Mouse (Mus musculus) embryonic facial prominence, embryonic 12.5 days (tissue): ENCODE data around the gene Ube2g2. TPM values are rescaled to one million over a fixed set of nuclear protein-coding genes. Genes with fewer than 3 reads are reported as not detected.

Source experiments
- ATAC-seq: fragments of 200-750 bp; cut with Nextera tagmentation; 2 replicates; pipeline ENCODE4 v1.8.0; 2017; ENCODE audit not compliant: insufficient number of reproducible peaks, insufficient read depth, low FRiP score, low TSS enrichment
- H3K27ac ChIP-seq: fragments of 300-500 bp; sonication (generic); 2 replicates; pipeline ENCODE4 v1.5.1; 2016; ENCODE audit warnings: mild to moderate bottlenecking
- H3K27me3 ChIP-seq: fragments of 300-500 bp; sonication (generic); 2 replicates; pipeline ENCODE4 v1.6.1; 2016; ENCODE audit warnings: mild to moderate bottlenecking, moderate library complexity
- H3K36me3 ChIP-seq: fragments of 300-500 bp; sonication (generic); 2 replicates; pipeline ENCODE4 v1.6.1; 2016; ENCODE audit warnings: mild to moderate bottlenecking
- H3K4me1 ChIP-seq: fragments of 300-500 bp; sonication (generic); 2 replicates; pipeline ENCODE4 v1.6.1; 2016
- H3K4me2 ChIP-seq: fragments of 300-500 bp; sonication (generic); replicated peaks from 2 replicates; pipeline ENCODE4 v1.6.1; 2016; ENCODE audit warnings: mild to moderate bottlenecking, moderate library complexity
- H3K4me3 ChIP-seq: fragments of 300-500 bp; sonication (generic); 2 replicates; pipeline ENCODE4 v1.5.1; 2016; ENCODE audit warnings: mild to moderate bottlenecking
- H3K9ac ChIP-seq: fragments of 300-500 bp; sonication (generic); 2 replicates; pipeline ENCODE4 v1.6.1; 2016; ENCODE audit warnings: mild to moderate bottlenecking, moderate library complexity
- H3K9me3 ChIP-seq: fragments of 300-500 bp; sonication (generic); 2 replicates; pipeline ENCODE4 v1.6.1; 2016; ENCODE audit warnings: mild to moderate bottlenecking, moderate library complexity
- WGBS: fragments of 180-500 bp; shearing (Covaris S2); methylation state at CpG from one replicate; pipeline ENCODE4 v1.1.7; 2016; 5-methylcytosine and 5-hydroxymethylcytosine counted together
- polyA plus RNA-seq: library from polyadenylated mRNA; unstranded; fragments of >200 nt; fragmentation: Nextera tagmentation; extraction: Ambion mirVana; gene quantifications from 2 replicates; pipeline ENCODE4 v1.2.1, GENCODE M21; 2016

The Ube2g2 gene
- polyA plus RNA-seq, 1 experiment from 2014 or later = 81.7 TPM

DNA sequence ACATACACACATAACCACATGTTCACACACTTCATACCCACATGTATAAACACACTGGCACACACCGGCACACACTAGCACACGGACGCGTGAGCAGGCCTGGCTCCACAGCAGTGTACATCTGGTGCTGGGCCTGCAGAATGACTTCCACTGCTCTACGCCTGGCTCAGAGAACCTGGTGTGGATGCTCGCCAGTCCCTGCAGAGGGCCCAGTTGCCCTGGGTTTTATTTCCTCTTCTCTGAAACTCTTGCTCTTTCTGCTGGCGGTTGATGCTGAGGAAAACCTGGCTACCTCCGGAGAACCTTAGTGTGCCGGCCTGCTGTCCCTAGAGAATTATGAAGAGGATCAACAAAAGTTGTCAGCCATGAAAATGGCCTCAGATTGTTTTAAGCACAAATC, 30.0 kb downstream of the Ube2g2 start:
- Histone ChIP-seq H3K27me3 (no peaks in the 10 kb centered on the region), H3K27ac (no peak overlapping the region), H3K4me2 (no peak overlapping the region), H3K9ac (no peak overlapping the region), H3K4me1 (no peaks in the 10 kb centered on the region), H3K9me3 (no peaks in the 10 kb centered on the region), H3K4me3 (no peak overlapping the region), H3K36me3 (0 out of 2 replicates have a peak, but pooled peaks cover 6% of the 10 kb centered on the region)
- no peak for ATAC-seq
- 88% methylated on average over 9 of the region's 9 CpGs for WGBS

DNA sequence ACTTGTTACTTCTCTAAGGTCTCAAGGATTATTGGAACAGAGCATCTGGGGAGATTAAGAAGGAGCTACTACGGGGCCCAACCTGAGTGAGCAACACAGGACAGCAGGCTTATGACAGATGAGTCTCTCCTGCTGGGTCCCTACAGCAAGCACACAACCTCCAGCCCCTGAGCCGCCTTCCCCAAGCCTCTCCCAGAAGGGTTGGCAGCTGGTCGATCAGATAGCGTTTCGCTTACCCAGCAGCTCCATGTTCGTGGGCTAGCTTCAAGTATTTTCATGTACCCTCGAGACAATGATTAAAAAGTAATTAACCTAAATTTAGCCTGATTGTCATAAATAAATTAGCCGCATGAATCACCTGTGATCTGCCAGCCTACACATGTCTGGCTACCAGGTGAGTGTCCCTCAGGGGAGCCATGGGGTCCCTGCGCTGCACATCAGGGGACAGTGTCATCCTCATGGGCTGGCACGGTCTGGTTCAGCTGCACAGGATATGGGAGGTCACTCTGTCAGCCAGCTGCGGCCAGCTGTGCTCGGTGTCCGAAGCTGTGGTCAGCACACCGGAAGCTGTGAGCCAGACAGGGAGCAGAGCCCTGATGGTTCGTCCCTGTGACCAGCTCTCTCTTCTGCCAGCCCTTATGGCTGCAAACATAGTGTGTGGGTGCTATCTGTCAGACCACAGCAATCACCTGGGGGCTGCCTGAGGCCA, 36.4 kb downstream of the Ube2g2 start:
- ATAC-seq = no peak
- Histone ChIP-seq H3K4me3 (no peak overlapping the region), H3K9ac (no peak overlapping the region), H3K27me3 (no peaks in the 10 kb centered on the region), H3K27ac (no peak overlapping the region), H3K9me3 (no peaks in the 10 kb centered on the region), H3K4me2 (no peak overlapping the region), H3K36me3 (no peaks in the 10 kb centered on the region), H3K4me1 (no peaks in the 10 kb centered on the region)
- WGBS = 66% methylated on average over 15 of the region's 15 CpGs

DNA sequence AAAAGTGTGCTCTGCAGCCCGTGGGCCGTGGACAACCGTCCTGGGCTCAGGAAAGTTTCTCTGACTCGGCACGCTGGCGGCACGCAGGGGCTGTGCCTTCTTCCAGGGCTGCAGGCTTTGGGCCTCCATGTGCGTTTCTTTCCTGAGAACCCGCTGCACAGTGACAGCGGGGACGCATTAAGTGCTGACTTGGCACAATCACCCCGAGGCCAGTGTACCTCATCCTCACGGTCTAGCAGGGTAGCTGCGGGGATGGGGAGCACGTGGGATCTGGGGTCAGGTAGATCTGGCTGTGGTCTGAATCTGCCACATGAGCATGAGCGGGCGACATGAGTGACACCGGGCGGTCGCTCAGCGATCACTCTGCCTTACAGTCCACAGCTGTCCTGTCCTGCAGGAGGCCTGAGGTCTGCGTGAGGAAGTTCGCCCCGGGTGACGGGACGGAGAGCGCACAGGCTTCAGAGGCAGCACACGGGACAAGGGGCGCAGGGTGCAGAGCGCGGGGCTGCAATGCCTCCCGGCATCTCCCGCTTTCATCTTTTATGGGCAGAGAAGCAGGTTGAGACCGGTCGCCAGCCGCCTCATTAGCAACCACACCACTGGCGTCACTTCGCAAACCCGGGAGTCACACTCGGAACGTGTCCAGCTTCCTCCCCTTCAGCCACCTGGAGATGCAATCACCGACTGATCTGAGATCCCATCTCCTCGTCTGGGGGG, 42.0 kb downstream of the Ube2g2 start:
- Histone ChIP-seq H3K9ac (no peak overlapping the region), H3K27me3 (no peaks in the 10 kb centered on the region), H3K4me2 (no peak overlapping the region), H3K4me1 (no peaks in the 10 kb centered on the region), H3K4me3 (no peak overlapping the region), H3K27ac (no peak overlapping the region), H3K9me3 (no peaks in the 10 kb centered on the region), H3K36me3 (no peaks in the 10 kb centered on the region)
- ATAC-seq = no peak
- WGBS = 47% methylated on average over 43 of the region's 43 CpGs

DNA sequence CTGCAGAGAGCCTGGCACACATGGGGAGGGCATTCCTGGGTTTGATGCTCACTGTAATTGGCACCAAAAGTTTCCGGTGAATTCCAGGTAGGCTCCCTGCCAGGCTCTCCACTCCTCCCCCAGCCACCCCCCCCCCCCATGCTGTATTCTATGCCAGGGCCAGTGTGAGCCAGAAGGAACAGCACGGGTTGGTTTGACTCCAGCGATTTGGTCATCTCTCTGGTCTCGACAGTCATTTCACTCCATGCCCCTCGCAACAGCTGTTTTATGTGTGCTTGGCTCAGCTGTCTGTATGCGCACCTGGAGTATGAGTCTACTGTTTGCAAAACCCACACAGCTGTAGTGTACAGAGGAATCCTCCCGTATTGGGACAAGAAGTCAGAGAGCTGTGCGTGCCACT, 44.3 kb downstream of the Ube2g2 start:
- 87% methylated on average over 8 of the region's 8 CpGs for WGBS
- no peaks in the 10 kb centered on the region for H3K9me3 ChIP-seq
- no peaks in the 10 kb centered on the region for H3K4me1 ChIP-seq
- no peaks in the 10 kb centered on the region for H3K36me3 ChIP-seq
- ATAC-seq = no peak
- H3K4me3 ChIP-seq = no peak overlapping the region
- no peak overlapping the region for H3K4me2 ChIP-seq
- no peak overlapping the region for H3K27ac ChIP-seq
- H3K9ac ChIP-seq = no peak overlapping the region
- no peaks in the 10 kb centered on the region for H3K27me3 ChIP-seq

DNA sequence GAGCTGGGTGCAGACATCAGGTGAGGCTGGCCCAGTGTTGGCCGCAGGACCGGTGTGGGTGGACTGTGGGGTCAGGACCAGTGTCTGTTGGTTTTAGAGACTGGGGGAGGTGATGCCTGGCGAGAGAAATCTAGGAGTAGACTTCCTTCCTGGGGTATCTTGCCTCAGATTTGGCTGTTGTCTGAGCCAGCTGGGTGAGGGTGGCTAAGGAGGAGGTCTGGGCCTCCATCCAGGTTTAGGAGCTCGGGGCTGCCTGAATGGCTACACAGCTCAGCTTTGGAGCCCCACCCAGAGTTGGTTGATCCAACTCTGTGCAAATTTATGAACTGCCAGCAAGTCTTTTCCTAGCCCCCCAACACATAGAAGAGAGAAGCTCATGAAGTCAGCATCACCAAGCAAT, 45.3 kb downstream of the Ube2g2 start:
- H3K4me3 ChIP-seq = no peak overlapping the region
- 94% methylated on average over 4 of the region's 4 CpGs for WGBS
- no peak overlapping the region for H3K27ac ChIP-seq
- no peak for ATAC-seq
- no peaks in the 10 kb centered on the region for H3K36me3 ChIP-seq
- H3K4me1 ChIP-seq = no peaks in the 10 kb centered on the region
- no peaks in the 10 kb centered on the region for H3K9me3 ChIP-seq
- H3K27me3 ChIP-seq = no peaks in the 10 kb centered on the region
- no peak overlapping the region for H3K4me2 ChIP-seq
- no peak overlapping the region for H3K9ac ChIP-seq

DNA sequence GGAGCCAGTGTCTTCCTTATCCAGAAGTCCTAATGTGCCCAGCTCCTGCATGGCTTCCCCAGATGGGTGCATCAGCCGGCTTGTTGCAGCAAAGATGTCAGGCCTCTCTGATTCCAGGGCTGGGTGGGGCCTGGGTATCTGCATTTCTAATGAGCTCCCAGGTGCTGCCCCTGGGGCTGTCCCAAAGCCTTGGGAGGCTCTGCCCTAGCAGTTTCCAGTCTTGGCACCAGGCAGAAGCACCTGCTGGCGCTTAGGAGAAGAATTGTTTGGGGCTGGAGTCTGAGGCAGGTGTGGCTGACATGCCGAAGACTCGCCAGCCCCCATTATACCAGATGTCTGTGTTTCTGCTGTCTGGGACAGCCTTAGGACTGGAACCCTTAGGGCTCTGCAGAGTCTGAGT, 48.6 kb downstream of the Ube2g2 start:
- no peak for ATAC-seq
- Histone ChIP-seq H3K27ac (no peak overlapping the region), H3K4me1 (no peaks in the 10 kb centered on the region), H3K4me3 (no peak overlapping the region), H3K9me3 (no peaks in the 10 kb centered on the region), H3K27me3 (peaks cover 6% of the 10 kb centered on the region; the same call in 1 of the 2 replicates), H3K4me2 (no peak overlapping the region), H3K36me3 (no peaks in the 10 kb centered on the region), H3K9ac (no peak overlapping the region)
- WGBS = 73% methylated on average over 4 of the region's 4 CpGs

DNA sequence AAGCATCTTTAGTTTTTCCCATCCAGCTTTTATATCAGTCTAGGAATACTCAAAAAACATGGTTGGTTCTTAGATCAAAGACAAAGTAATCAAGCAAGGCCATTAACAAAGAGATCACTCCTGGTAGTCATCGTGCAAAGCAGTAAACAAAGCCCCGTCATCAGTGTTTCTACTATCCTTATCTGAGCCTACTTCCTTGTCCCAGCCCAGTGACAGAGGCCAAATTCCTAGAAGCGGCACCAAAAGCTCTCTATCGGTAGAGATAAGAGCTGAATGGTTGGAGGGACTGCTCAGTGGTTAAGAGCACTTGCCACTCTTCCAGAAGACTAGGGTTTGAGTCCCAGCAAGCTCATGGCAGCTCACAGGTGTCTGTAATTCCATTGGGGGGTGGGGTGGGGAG, 49.4 kb downstream of the Ube2g2 start:
- peaks cover 10% of the 10 kb centered on the region for H3K27me3 ChIP-seq
- no peak overlapping the region for H3K27ac ChIP-seq
- H3K36me3 ChIP-seq = no peaks in the 10 kb centered on the region
- no peak overlapping the region for H3K9ac ChIP-seq
- H3K4me3 ChIP-seq = no peak overlapping the region
- no peak overlapping the region for H3K4me2 ChIP-seq
- WGBS = 85% methylated on average over 4 of the region's 4 CpGs
- ATAC-seq = no peak
- no peaks in the 10 kb centered on the region for H3K9me3 ChIP-seq
- H3K4me1 ChIP-seq = no peaks in the 10 kb centered on the region

DNA sequence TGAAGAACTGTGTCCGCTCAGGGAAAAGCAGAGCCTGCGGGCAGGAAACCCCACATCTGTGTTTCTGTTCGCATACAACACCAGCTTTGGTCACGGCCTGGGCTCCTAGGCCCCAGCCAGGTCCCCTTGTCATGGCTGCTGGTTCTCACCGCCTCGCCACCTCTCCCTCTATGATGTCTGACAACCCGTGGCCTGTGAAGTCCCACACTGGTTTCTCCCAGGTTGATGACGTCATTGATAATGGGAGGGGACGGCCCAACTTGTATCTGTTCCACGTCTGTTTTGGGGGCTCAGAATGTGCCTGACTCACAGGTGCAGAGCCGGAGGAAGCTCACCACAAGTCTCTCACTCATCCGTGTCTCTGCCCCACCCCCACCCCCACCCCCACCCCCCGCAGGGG, 51.7 kb downstream of the Ube2g2 start:
- no peaks in the 10 kb centered on the region for H3K36me3 ChIP-seq
- H3K27ac ChIP-seq = no peak overlapping the region
- H3K4me2 ChIP-seq = no peak overlapping the region
- H3K27me3 ChIP-seq = peaks cover 32% of the 10 kb centered on the region
- H3K4me3 ChIP-seq = no peak overlapping the region
- ATAC-seq = no peak
- H3K4me1 ChIP-seq = peaks cover 14% of the 10 kb centered on the region; the same call in 1 of the 2 replicates
- no peak overlapping the region for H3K9ac ChIP-seq
- WGBS = 53% methylated on average over 13 of the region's 13 CpGs
- no peaks in the 10 kb centered on the region for H3K9me3 ChIP-seq

DNA sequence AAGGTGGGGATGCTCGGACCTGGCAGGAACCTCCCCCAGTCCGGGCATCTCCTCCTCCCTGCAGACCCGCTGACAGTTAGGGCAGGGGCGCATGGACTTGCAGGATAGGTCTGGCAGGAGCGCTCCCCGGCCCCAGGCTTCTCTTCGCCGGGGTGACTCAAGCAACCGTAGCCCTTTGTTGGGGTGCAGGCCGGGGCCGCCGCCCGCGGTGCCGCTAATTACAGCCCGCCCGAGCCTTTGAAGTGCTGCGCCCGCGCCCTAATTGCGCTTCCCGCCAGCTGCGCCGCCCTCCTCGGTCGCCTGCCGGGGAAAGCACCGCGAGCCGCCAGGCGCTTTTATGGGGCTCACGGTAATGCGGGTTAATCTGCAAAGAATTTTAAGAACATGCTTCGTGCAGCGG, 55.5 kb downstream of the Ube2g2 start:
- no peaks in the 10 kb centered on the region for H3K36me3 ChIP-seq
- no peak for ATAC-seq
- 0 out of 2 replicates have a peak overlapping the region, but pooled peaks have one; percentile 7 for H3K27ac ChIP-seq
- H3K9me3 ChIP-seq = no peaks in the 10 kb centered on the region
- peaks cover 41% of the 10 kb centered on the region for H3K27me3 ChIP-seq
- under 1% methylated on average over 35 of the region's 35 CpGs for WGBS
- peak overlapping the region; percentile 37 for H3K4me3 ChIP-seq
- H3K9ac ChIP-seq = peak overlapping the region; percentile 41; the same call in 1 of the 2 replicates
- peaks cover 14% of the 10 kb centered on the region; the same call in 1 of the 2 replicates for H3K4me1 ChIP-seq
- H3K4me2 ChIP-seq = peak overlapping the region; percentile 76

DNA sequence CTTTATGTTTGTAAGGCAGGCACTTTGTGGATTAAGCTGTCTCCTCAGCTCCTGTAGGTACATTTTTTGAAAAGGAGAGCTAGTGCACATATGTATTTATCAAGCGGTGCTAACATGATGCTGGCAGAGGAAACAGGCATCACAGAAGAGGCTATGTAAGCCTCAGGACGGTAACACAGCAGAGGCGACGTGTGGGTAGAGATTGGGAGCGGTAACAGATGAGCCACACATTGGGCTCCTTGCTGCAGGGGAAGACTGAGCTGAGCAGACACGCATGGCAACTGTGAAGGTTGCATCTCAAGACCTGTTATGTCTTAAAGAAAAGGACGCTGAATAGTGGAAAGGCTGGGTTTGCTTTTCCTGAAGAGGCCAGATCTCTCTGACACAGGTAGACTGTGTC, 60.9 kb downstream of the Ube2g2 start:
- Histone ChIP-seq H3K9me3 (no peaks in the 10 kb centered on the region), H3K9ac (no peak overlapping the region), H3K4me3 (no peak overlapping the region), H3K4me2 (no peak overlapping the region), H3K36me3 (no peaks in the 10 kb centered on the region), H3K4me1 (peaks cover 14% of the 10 kb centered on the region), H3K27ac (no peak overlapping the region), H3K27me3 (peaks cover 47% of the 10 kb centered on the region)
- ATAC-seq = no peak
- WGBS = 75% methylated on average over 7 of the region's 7 CpGs

DNA sequence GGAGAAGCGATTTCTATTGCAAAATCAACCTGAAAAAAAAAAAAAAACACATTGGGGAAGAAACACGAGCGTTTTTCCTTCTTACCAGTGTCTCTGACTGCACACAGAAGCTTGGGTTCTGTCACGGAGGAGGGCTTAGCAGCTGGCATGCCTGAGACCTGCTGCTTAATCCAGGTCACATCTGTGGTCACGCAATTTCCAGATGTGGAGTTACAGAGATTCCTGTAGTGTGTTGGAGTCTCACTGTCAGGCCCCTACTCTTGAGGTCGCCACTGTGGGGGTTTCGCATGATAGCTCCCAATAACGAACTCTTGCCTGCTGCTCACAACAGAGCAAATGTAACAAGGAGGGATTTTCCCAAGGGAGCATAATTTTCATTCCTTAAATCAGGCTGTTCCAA, 62.1 kb downstream of the Ube2g2 start:
- no peaks in the 10 kb centered on the region for H3K9me3 ChIP-seq
- no peak overlapping the region for H3K27ac ChIP-seq
- no peak overlapping the region for H3K4me3 ChIP-seq
- H3K4me2 ChIP-seq = no peak overlapping the region
- ATAC-seq = no peak
- no peaks in the 10 kb centered on the region for H3K36me3 ChIP-seq
- H3K27me3 ChIP-seq = peaks cover 49% of the 10 kb centered on the region
- 20% methylated on average over 8 of the region's 8 CpGs for WGBS
- peaks cover 9% of the 10 kb centered on the region for H3K4me1 ChIP-seq
- H3K9ac ChIP-seq = no peak overlapping the region
